Mouse (Mus musculus) thymus, adult 2 months (tissue): ENCODE data around the gene 1700029I15Rik. TPM values are rescaled to one million over a fixed set of nuclear protein-coding genes. Genes with fewer than 3 reads are reported as not detected.

ENCODE experiments used
- DNase-seq: peaks from one replicate; pipeline ENCODE4 v3.0.0; 2021
- H3K27ac ChIP-seq: fragments of 200-500 bp; 2 replicates; pipeline ENCODE4 v1.5.1; 2012; ENCODE audit warnings: low read length, control low read depth; ENCODE audit not compliant: control insufficient read depth, insufficient read depth
- H3K27me3 ChIP-seq: fragments of 200-500 bp; 2 replicates; pipeline ENCODE4 v1.6.1; 2012; ENCODE audit warnings: mild to moderate bottlenecking, low read length, moderate library complexity, mixed read lengths; ENCODE audit not compliant: control insufficient read depth, insufficient read depth
- H3K36me3 ChIP-seq: fragments of 200-500 bp; 2 replicates; pipeline ENCODE4 v1.6.1; 2012; ENCODE audit warnings: mild to moderate bottlenecking, low read length, moderate library complexity; ENCODE audit not compliant: control insufficient read depth, insufficient read depth
- H3K4me1 ChIP-seq: fragments of 200-500 bp; replicated peaks from 2 replicates; pipeline ENCODE4 v1.6.1; 2012; ENCODE audit warnings: low read length; ENCODE audit not compliant: control insufficient read depth, insufficient read depth
- H3K4me3 ChIP-seq: fragments of 200-500 bp; 2 replicates; pipeline ENCODE4 v1.5.1; 2012; ENCODE audit warnings: mild to moderate bottlenecking, low read length, control low read depth, moderate library complexity; ENCODE audit not compliant: control insufficient read depth, insufficient read depth
- CTCF ChIP-seq: fragments of 200-500 bp; IDR thresholded peaks from 2 replicates; pipeline ENCODE4 v1.5.1; 2012; ENCODE audit warnings: mild to moderate bottlenecking, control low read depth, low read length, moderate library complexity, borderline replicate concordance; ENCODE audit not compliant: control insufficient read depth, poor library complexity, insufficient read depth; ENCODE audit errors: extremely low read depth
- POLR2A ChIP-seq: fragments of 200-500 bp; IDR thresholded peaks from 2 replicates; pipeline ENCODE4 v1.6.1; 2012; ENCODE audit warnings: mild to moderate bottlenecking, low read length, control low read depth, moderate library complexity; ENCODE audit not compliant: control insufficient read depth, poor library complexity, insufficient read depth; ENCODE audit errors: extremely low read depth
- WGBS: fragments of 180-500 bp; shearing (Covaris S2); methylation state at CpG from one replicate; pipeline ENCODE4 v1.1.7; 2018; 5-methylcytosine and 5-hydroxymethylcytosine counted together
- polyA plus RNA-seq: library from polyadenylated mRNA; depleted of rRNA; stranded (reverse); fragments of >200 nt; gene quantifications from 2 replicates; pipeline ENCODE4 v1.2.3, GENCODE M21; 2012

Gene 1700029I15Rik
- polyA plus RNA-seq, 1 experiment = 9.0 TPM

DNA sequence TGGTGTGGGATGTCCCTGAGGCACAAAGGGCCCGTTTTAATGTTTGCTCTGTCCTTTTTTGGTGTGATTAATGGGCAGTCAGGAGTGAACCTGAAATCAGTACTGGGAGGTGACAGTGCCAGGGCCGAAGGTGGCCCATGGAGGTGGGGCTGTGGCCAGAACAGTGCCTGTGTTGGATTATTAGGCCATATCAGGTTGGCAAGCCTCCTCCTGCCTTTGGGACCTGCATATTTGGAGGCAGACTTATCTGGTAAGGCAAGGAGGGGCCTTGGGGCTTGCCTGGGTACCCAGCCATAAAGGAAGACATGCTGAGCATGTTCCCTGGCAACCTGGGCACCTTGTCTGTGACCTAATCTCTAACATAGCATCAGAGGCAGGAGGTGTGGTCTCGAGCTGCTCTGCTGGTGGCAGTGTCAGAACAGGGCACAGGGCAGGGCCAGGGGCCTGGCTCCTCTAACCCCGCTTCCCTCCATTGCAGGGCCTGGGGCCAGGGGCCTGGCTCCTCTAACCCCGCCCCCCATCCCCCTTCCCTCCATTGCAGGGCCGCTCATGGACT lies 1.8 kb upstream of the 1700029I15Rik start:
- Histone ChIP-seq H3K27ac (no peak overlapping the region), H3K4me1 (peaks cover 30% of the 10 kb centered on the region), H3K27me3 (no peaks in the 10 kb centered on the region), H3K36me3 (peaks cover 31% of the 10 kb centered on the region), H3K4me3 (no peak overlapping the region)
- TF ChIP-seq POLR2A (no peak), CTCF (no peak)
- 88% methylated on average over 6 of the region's 6 CpGs for WGBS
- DNase-seq = no peak

GRCm38 (mm10) chr2:92381161-92381560 lies 1.2 kb upstream of the 1700029I15Rik start:
- H3K36me3 ChIP-seq = peaks cover 31% of the 10 kb centered on the region
- no peaks in the 10 kb centered on the region for H3K27me3 ChIP-seq
- DNase-seq = no peak
- TF ChIP-seq POLR2A (no peak), CTCF (no peak)
- peaks cover 24% of the 10 kb centered on the region for H3K4me1 ChIP-seq
- H3K27ac ChIP-seq = no peak overlapping the region
- 94% methylated on average over 5 of the region's 5 CpGs for WGBS
- no peak overlapping the region for H3K4me3 ChIP-seq

DNA sequence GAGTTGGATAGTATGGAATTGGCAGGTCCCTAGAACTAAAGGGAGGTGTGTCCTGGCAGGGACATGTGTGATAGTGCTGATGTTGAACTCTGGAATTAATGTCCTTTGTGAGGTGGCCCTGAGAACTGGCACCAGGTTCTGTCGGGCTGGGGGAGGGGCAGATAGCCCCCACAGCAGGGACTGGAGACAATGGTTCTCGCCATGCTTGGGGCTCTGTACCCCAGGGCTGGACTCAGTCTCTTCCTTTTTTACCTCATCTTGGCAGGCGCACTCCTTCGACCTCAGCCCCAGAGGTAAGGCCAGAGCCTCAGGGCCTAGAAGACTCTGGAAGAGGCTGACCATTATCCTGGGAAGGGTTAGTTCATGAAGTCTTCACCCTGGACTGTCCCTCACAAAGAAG lies 421 bp downstream of the 1700029I15Rik start:
- no peak overlapping the region for H3K27ac ChIP-seq
- WGBS = 96% methylated on average over 4 of the region's 4 CpGs
- no peak for DNase-seq
- peaks cover 20% of the 10 kb centered on the region for H3K4me1 ChIP-seq
- no peak for TF ChIP-seq CTCF
- no peak for TF ChIP-seq POLR2A
- peaks cover 29% of the 10 kb centered on the region for H3K36me3 ChIP-seq
- H3K27me3 ChIP-seq = no peaks in the 10 kb centered on the region
- H3K4me3 ChIP-seq = no peak overlapping the region

DNA sequence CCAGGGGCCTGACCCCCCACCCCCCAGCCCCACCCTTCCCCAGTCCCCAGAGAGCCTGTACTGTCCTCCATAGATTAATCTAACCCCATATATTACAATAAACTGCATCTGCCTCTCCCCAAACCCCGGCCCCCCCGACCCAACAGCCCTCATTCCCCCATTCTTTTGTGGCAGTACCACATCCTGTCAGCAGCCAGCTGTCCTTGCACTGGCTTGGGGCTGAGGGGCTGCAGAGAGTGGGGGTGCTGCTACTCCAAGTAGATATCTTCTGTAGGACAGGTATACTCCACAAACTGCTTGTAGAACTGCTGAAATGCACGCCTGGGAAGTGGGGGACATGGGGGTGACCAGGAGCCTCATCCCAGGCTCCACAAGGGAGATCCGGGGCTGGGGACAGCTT lies 1.8 kb downstream of the 1700029I15Rik start:
- H3K4me1 ChIP-seq = peaks cover 27% of the 10 kb centered on the region
- H3K4me3 ChIP-seq = no peak overlapping the region
- WGBS = 29% methylated on average over 4 of the region's 4 CpGs
- H3K36me3 ChIP-seq = peaks cover 19% of the 10 kb centered on the region
- no peak overlapping the region for H3K27ac ChIP-seq
- DNase-seq = peak; percentile 26
- TF ChIP-seq POLR2A (no peak), CTCF (no peak)
- H3K27me3 ChIP-seq = peaks cover 7% of the 10 kb centered on the region; the same call in 1 of the 2 replicates

- Histone ChIP-seq H3K4me1 (peaks cover 29% of the 10 kb centered on the region), H3K4me3 (no peak overlapping the region), H3K27me3 (peaks cover 7% of the 10 kb centered on the region; the same call in 1 of the 2 replicates), H3K36me3 (peaks cover 10% of the 10 kb centered on the region; the same call in 1 of the 2 replicates), H3K27ac (no peak overlapping the region)
- no peak for TF ChIP-seq POLR2A
- TF ChIP-seq CTCF = no peak
- DNase-seq = no peak
- WGBS = 88% methylated on average over 22 of the region's 22 CpGs
Observed at GRCm38 (mm10) chr2:92385113-92386051, 3.0 kb downstream of the 1700029I15Rik start.

DNA sequence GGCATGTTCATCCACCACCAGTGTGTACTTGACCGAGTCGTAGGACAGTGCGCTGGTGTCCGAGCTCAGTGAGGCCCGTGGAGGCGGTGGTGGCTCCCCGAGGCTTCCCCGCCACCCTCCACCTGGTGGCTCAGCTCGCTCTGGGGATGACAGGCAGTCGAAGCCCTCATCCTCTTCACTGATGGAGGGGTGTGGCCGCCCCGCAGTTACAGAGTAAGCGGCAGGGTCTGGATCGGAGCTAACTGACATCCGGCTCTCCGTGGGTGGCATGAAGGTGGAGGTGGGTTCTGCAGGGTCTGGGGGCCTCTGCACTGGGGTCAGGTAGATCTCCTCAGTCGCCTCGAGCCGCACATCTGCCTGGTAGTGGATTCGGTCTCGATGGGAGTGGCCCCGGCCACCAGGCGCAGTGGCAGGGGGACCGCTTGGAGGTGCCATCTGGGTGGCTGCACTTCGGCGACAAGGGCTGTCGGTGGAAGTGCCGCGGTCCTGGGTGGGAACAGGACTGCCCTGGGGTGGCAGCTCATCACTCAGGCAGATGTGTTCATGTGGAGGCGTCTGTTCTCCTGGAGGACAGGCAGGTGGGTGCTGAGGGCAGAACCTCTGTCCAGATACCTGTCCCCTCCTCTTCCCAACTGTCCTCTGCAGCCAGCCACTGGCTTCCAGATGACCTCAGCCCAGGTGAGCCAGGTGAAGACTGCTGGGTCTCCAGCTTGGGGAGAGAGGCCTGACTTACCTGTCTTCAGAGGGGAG lies 4.7 kb downstream of the 1700029I15Rik start:
- H3K36me3 ChIP-seq = no peaks in the 10 kb centered on the region
- H3K4me1 ChIP-seq = peaks cover 29% of the 10 kb centered on the region
- no peak overlapping the region for H3K27ac ChIP-seq
- peaks cover 7% of the 10 kb centered on the region; the same call in 1 of the 2 replicates for H3K27me3 ChIP-seq
- no peak overlapping the region for H3K4me3 ChIP-seq
- no peak for DNase-seq
- TF ChIP-seq POLR2A (no peak), CTCF (no peak)
- 95% methylated on average over 30 of the region's 30 CpGs for WGBS
